Mouse (Mus musculus): ENCODE data around the gene Osbpl10. TPM values are rescaled to one million over a fixed set of nuclear protein-coding genes. Genes with fewer than 3 reads are reported as not detected.
"Not testable (repeated sequence)": the region's sequence is repeated elsewhere in the genome, so short reads cannot be mapped to it uniquely, and the experiment has no call there.

The Osbpl10 gene
- total RNA-seq, 1 experiment from 2014 or later: not detected

GRCm38 (mm10) chr9:115021419-115021818, 43.0 kb downstream of the Osbpl10 start:
- ATAC-seq (ENCODE audit: extremely low read depth, insufficient number of reproducible peaks, low FRiP score, poor library complexity, severe bottlenecking): no peak

GRCm38 (mm10) chr9:115023137-115023536, 44.8 kb downstream of the Osbpl10 start:
- no peak for ATAC-seq (ENCODE audit: extremely low read depth, insufficient number of reproducible peaks, low FRiP score, poor library complexity, severe bottlenecking)

GRCm38 (mm10) chr9:115023708-115024383, 45.5 kb downstream of the Osbpl10 start:
- no peak for ATAC-seq (ENCODE audit: extremely low read depth, insufficient number of reproducible peaks, low FRiP score, poor library complexity, severe bottlenecking)

GRCm38 (mm10) chr9:115029307-115029706, 50.9 kb downstream of the Osbpl10 start:
- no peak for ATAC-seq (ENCODE audit: extremely low read depth, insufficient number of reproducible peaks, low FRiP score, poor library complexity, severe bottlenecking)

- no peak for ATAC-seq (ENCODE audit: extremely low read depth, insufficient number of reproducible peaks, low FRiP score, poor library complexity, severe bottlenecking)
Observed at GRCm38 (mm10) chr9:115030581-115030980, 52.2 kb downstream of the Osbpl10 start.

DNA sequence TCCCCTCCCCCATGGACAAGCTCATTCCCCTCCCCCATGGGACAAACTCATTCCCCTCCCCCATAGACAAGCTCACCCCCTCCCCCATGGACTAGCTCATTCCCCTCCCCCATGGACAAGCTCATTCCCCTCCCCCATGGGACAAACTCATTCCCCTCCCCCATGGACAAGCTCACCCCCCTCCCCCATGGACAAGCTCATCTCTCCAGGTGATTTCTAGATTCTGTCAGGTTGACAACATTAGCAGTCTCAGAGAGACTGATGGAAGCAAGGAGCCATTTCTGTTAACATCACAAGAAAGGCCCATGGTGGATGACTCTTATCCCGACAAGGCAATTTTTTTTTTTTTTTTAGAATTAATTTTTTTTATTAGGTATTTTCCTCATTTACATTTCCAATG, 52.7 kb downstream of the Osbpl10 start:
- ATAC-seq (ENCODE audit: extremely low read depth, insufficient number of reproducible peaks, low FRiP score, poor library complexity, severe bottlenecking): not testable (repeated sequence)

- ATAC-seq (ENCODE audit: extremely low read depth, insufficient number of reproducible peaks, low FRiP score, poor library complexity, severe bottlenecking): no peak
Observed at GRCm38 (mm10) chr9:115032786-115033185, 54.4 kb downstream of the Osbpl10 start.

DNA sequence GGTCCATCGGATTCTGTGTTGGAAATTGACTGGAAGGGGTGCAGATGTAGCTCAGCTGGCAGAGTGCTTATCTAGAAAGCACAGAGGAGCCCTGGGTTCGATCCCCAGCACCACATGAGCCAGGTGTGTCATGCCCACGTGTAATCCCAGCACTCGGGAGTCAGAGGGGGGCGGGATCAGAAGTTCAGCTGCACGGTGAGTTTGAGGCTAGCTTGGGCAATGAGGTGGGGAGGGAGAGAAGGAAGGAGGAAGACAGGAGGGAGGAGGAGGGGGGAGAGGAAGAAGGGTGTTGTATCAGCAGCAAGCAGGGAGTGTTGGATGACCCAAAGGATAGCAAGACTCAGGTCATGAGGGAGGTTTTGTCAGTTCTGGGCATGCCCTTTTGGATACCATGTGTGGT, 55.9 kb downstream of the Osbpl10 start:
- ATAC-seq (ENCODE audit: extremely low read depth, insufficient number of reproducible peaks, low FRiP score, poor library complexity, severe bottlenecking): no peak

DNA sequence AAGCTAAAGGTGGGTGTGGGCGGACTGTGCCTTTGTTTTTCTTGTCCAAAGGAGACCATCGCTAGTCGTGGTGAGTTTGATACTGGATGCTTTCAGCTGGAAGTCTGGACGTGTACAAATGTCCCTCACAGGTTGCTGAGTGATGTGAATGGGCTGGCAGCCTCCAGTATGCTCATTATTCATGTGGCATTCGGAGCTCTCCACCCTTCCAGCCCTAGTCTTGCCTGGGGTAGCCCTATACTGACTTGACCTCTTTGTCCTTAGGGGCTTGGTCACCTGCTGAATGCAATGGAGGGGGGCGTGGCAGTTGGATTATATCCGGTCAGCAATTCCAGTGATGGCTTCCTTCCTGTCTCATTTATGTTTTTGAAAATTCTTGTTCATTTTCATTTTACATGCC, 56.4 kb downstream of the Osbpl10 start:
- ATAC-seq (ENCODE audit: extremely low read depth, insufficient number of reproducible peaks, low FRiP score, poor library complexity, severe bottlenecking): no peak

DNA sequence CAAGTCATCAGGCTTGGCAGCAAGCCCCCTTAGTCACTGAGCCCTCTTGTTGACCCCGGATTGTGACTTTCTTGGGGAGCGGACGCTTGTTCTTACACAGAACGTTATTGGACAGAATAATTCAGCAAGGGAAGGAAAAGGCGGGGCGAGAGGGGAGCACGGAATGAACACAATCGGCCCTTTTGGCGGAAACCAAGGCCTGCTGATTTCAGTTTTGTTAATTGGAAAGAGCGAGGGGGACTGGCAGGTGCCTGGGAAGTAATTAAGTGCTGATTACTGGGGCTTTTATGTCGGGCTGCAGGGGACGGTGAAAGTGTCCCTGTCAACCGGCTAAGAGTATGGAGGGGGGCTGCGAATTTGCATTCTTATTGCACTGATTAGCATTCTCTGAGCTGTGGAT, 59.8 kb downstream of the Osbpl10 start:
- ATAC-seq (ENCODE audit: extremely low read depth, insufficient number of reproducible peaks, low FRiP score, poor library complexity, severe bottlenecking): no peak

DNA sequence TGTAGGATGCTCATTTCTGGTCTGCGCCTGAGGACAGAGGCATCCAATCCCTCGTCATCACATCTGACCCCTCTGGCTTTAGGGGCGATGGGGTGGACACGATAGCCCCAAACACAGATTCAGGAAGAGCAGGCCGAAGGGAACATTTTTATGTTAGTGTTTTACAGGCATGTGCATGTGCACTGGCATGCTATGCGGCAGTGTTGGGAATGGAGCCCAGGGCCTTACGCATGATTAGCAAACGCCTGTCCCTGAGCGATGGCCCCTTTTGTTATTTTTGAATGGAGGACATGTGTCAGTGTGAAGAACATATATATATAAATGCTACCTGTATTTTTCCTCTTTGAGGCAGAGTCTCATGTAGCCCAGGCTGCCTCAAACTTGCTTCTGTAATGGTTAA, 60.3 kb downstream of the Osbpl10 start:
- no peak for ATAC-seq (ENCODE audit: extremely low read depth, insufficient number of reproducible peaks, low FRiP score, poor library complexity, severe bottlenecking)

DNA sequence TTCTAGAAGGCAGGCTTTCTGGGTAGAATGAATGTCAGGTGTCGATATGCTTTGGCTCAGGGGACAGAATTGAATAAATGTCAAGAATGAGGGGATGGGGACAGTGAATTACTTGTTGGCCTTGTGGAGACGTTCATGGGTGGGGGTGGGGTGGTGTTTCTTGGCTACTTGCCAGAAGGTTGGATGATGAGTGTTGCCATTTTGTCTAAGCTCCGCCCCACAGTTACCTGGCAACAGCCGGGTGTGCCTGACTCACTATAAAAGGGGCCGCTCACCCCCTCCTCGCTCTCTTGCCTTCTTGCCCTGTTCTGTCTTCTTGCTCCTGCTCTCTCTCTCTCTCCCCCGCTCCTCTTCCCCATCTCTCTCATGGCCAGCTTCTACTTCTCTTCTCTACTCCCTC, 60.9 kb downstream of the Osbpl10 start:
- no peak for ATAC-seq (ENCODE audit: extremely low read depth, insufficient number of reproducible peaks, low FRiP score, poor library complexity, severe bottlenecking)

- ATAC-seq (ENCODE audit: extremely low read depth, insufficient number of reproducible peaks, low FRiP score, poor library complexity, severe bottlenecking): no peak
Observed at GRCm38 (mm10) chr9:115042571-115042970, 64.2 kb downstream of the Osbpl10 start.

- ATAC-seq (ENCODE audit: extremely low read depth, insufficient number of reproducible peaks, low FRiP score, poor library complexity, severe bottlenecking): no peak
Observed at GRCm38 (mm10) chr9:115042971-115043706, 64.8 kb downstream of the Osbpl10 start.

DNA sequence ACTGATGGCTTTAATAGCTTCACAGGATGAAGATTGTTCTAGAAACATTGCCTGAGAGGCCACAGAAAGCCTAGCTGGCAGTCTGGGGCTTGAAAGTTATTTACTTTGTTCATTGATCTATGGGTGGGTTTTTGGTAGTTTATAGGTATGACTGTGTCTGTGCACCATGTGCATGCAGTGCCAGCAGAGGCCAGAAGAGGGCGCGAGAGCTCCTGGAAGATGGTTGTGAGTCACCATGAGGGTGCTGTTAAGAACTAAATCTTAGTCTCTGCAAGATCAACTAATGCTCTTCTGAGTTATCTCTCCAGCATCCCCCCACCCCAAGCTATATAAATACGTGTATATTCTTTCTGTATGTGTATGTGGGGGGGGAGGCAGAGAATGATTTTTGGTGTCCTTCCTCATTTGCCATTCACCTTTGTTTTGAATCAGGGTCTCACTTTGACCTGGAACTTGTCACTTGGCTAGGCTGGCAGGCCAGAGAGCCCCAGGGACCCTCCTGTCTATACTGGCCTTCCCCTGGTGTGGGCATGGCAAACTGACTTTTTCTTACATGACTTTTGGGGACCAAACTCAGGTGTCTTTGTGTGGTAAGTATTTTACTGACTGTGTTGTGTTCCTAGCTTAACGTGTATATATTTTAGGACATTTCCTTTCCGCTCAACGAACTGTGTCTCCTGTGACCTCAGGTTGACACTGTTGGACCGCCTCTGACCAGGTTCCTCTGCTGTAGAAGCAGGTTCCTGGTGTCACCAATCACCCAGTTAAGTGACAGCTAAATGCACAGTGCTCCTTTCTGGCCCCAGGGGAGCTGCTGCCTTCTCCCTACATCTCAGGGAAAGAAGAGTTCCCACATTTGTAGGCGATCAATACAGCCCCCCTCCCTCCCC, 65.8 kb downstream of the Osbpl10 start:
- ATAC-seq (ENCODE audit: extremely low read depth, insufficient number of reproducible peaks, low FRiP score, poor library complexity, severe bottlenecking): peak; percentile 75

- no peak for ATAC-seq (ENCODE audit: extremely low read depth, insufficient number of reproducible peaks, low FRiP score, poor library complexity, severe bottlenecking)
Observed at GRCm38 (mm10) chr9:115045087-115045800, 66.9 kb downstream of the Osbpl10 start.

DNA sequence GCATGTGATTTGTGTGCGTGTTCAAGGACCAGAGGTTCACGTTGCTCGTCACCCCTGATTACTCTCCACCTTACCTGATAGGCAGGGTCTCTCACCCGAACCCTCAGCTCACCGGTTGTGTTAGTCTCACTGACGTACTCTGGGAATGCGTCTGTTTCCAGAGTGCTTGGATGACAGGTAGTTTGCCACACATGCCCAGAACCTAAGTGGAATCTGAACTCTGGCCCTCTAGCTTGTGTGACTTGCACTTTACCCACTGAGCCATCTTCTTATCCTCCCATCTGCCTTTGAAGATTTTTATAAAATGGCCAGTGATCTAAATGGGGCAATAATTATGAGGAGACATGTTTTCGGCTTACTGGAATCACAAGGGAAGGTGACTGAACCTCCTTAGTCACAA, 68.3 kb downstream of the Osbpl10 start:
- ATAC-seq (ENCODE audit: extremely low read depth, insufficient number of reproducible peaks, low FRiP score, poor library complexity, severe bottlenecking): no peak

GRCm38 (mm10) chr9:115048340-115048739, 70.0 kb downstream of the Osbpl10 start:
- ATAC-seq (ENCODE audit: extremely low read depth, insufficient number of reproducible peaks, low FRiP score, poor library complexity, severe bottlenecking): no peak

DNA sequence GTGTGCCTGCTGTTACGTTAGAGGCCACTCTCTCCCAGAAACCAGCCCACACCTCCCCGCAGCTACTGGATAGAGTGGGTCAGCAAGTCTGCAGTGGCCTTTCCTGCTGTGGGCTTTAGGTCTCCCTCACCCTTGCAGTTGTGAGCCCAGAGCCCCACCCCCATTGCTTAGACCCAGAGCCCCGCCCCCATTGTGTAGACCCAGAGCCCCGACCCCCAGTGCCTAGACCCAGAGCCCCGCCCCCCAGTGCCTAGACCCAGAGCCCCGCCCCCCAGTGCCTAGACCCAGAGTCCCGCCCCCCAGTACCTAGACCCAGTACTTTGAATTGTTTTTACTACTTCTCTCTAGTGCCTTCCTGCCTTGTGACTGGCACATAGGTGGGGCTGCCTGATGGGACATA, 70.5 kb downstream of the Osbpl10 start:
- ATAC-seq (ENCODE audit: extremely low read depth, insufficient number of reproducible peaks, low FRiP score, poor library complexity, severe bottlenecking): no peak

Measured in neutrophil, adult 5-6 weeks (primary cell).